Mouse (Mus musculus) liver, embryonic 12.5 days (tissue): ENCODE measurements around the gene Ddr1. TPM values are rescaled to one million over a fixed set of nuclear protein-coding genes. Genes with fewer than 3 reads are reported as not detected.

Source experiments
- ATAC-seq: fragments of 200-750 bp; cut with Nextera tagmentation; 2 replicates; pipeline ENCODE4 v1.8.0; 2017; ENCODE audit warnings: moderate number of reproducible peaks, mild to moderate bottlenecking, moderate library complexity
- H3K27ac ChIP-seq: fragments of 300-500 bp; sonication (generic); 2 replicates; pipeline ENCODE4 v1.5.1; 2016; ENCODE audit warnings: mild to moderate bottlenecking
- H3K27me3 ChIP-seq: fragments of 300-500 bp; sonication (generic); replicated peaks from 2 replicates; pipeline ENCODE4 v1.6.1; 2016; ENCODE audit warnings: mild to moderate bottlenecking, moderate library complexity
- H3K36me3 ChIP-seq: fragments of 300-500 bp; sonication (generic); 2 replicates; pipeline ENCODE4 v1.6.1; 2016; ENCODE audit warnings: mild to moderate bottlenecking, moderate library complexity
- H3K4me1 ChIP-seq: fragments of 300-500 bp; sonication (generic); 2 replicates; pipeline ENCODE4 v1.6.1; 2016
- H3K4me2 ChIP-seq: fragments of 300-500 bp; sonication (generic); 2 replicates; pipeline ENCODE4 v1.6.1; 2016; ENCODE audit warnings: mild to moderate bottlenecking, moderate library complexity
- H3K4me3 ChIP-seq: fragments of 300-500 bp; sonication (generic); 2 replicates; pipeline ENCODE4 v1.5.1; 2016; ENCODE audit warnings: mild to moderate bottlenecking, moderate library complexity
- H3K9ac ChIP-seq: fragments of 300-500 bp; sonication (generic); 2 replicates; pipeline ENCODE4 v1.6.1; 2016; ENCODE audit warnings: mild to moderate bottlenecking, moderate library complexity
- H3K9me3 ChIP-seq: fragments of 300-500 bp; sonication (generic); replicated peaks from 2 replicates; pipeline ENCODE4 v1.6.1; 2016; ENCODE audit warnings: mild to moderate bottlenecking, moderate library complexity
- WGBS: fragments of 180-500 bp; shearing (Covaris S2); methylation state at CpG from one replicate; pipeline ENCODE4 v1.1.7; 2016; ENCODE audit not compliant: insufficient replicate concordance; 5-methylcytosine and 5-hydroxymethylcytosine counted together
- polyA plus RNA-seq: library from polyadenylated mRNA; unstranded; fragments of >200 nt; fragmentation: Nextera tagmentation; extraction: Ambion mirVana; gene quantifications from 2 replicates; pipeline ENCODE4 v1.2.1, GENCODE M21; 2016

The Ddr1 gene
- polyA plus RNA-seq, 1 experiment from 2014 or later: 6.1 TPM

- no peak overlapping the region for H3K4me2 ChIP-seq
- H3K4me1 ChIP-seq: no peaks in the 10 kb centered on the region
- H3K9ac ChIP-seq: no peak overlapping the region
- H3K9me3 ChIP-seq: no peaks in the 10 kb centered on the region
- ATAC-seq: no peak
- H3K36me3 ChIP-seq: 0 out of 2 replicates have a peak, but pooled peaks cover 2% of the 10 kb centered on the region
- H3K27me3 ChIP-seq: peaks cover 44% of the 10 kb centered on the region
- WGBS: 51% methylated on average over 9 of the region's 9 CpGs
- no peak overlapping the region for H3K27ac ChIP-seq
- H3K4me3 ChIP-seq: no peak overlapping the region
Observed at GRCm38 (mm10) chr17:35685061-35685460, 19.4 kb downstream of the Ddr1 start.

- H3K27me3 ChIP-seq: peaks cover 38% of the 10 kb centered on the region
- no peak overlapping the region for H3K27ac ChIP-seq
- no peaks in the 10 kb centered on the region for H3K9me3 ChIP-seq
- H3K4me1 ChIP-seq: no peaks in the 10 kb centered on the region
- H3K36me3 ChIP-seq: no peaks in the 10 kb centered on the region
- no peak overlapping the region for H3K4me3 ChIP-seq
- ATAC-seq: no peak
- 74% methylated on average over 13 of the region's 13 CpGs for WGBS
- H3K9ac ChIP-seq: no peak overlapping the region
- no peak overlapping the region for H3K4me2 ChIP-seq
Observed at GRCm38 (mm10) chr17:35681986-35682385, 22.4 kb downstream of the Ddr1 start.

GRCm38 (mm10) chr17:35680591-35680990, 23.8 kb downstream of the Ddr1 start:
- ATAC-seq: no peak
- no peaks in the 10 kb centered on the region for H3K36me3 ChIP-seq

GRCm38 (mm10) chr17:35673416-35674035, 30.9 kb downstream of the Ddr1 start, which contains the start of gene Gtf2h4:
TSS of gene Gtf2h4 (minus strand) at chr17:35673739.
- Histone ChIP-seq H3K4me3 (peak within 1 kb of the TSS; percentile 83), H3K4me1 (peaks cover 18% of the 10 kb centered on the region), H3K27ac (peak within 1 kb of the TSS; percentile 51; the same call in 1 of the 2 replicates), H3K4me2 (peak within 1 kb of the TSS; percentile 83), H3K36me3 (peaks cover 25% of the 10 kb centered on the region), H3K9ac (peak within 1 kb of the TSS; percentile 86), H3K27me3 (no peaks in the 10 kb centered on the region), H3K9me3 (no peaks in the 10 kb centered on the region)
- 1% methylated on average over 23 of the region's 23 CpGs for WGBS
- ATAC-seq: peak; percentile 96

More at GRCm38 (mm10) chr17:35680591-35680990, 23.8 kb downstream of the Ddr1 start:
- Histone ChIP-seq H3K27ac (no peak overlapping the region), H3K4me1 (no peaks in the 10 kb centered on the region), H3K4me2 (no peak overlapping the region), H3K27me3 (peaks cover 24% of the 10 kb centered on the region), H3K9ac (no peak overlapping the region), H3K9me3 (no peaks in the 10 kb centered on the region), H3K4me3 (no peak overlapping the region)
- WGBS: 56% methylated on average over 6 of the region's 6 CpGs

- no peak overlapping the region for H3K27ac ChIP-seq
- H3K9ac ChIP-seq: peak overlapping the region; percentile 86; the same call in 1 of the 2 replicates
- no peak for ATAC-seq
- peak overlapping the region; percentile 83 for H3K4me2 ChIP-seq
- H3K4me1 ChIP-seq: peaks cover 26% of the 10 kb centered on the region
- peaks cover 25% of the 10 kb centered on the region for H3K36me3 ChIP-seq
- H3K27me3 ChIP-seq: no peaks in the 10 kb centered on the region
- WGBS: 80% methylated on average over 6 of the region's 6 CpGs
- no peaks in the 10 kb centered on the region for H3K9me3 ChIP-seq
- H3K4me3 ChIP-seq: peak overlapping the region; percentile 83
Observed at GRCm38 (mm10) chr17:35672527-35672926, 31.9 kb downstream of the Ddr1 start.

GRCm38 (mm10) chr17:35671846-35672245, 32.6 kb downstream of the Ddr1 start:
- Histone ChIP-seq H3K4me1 (peaks cover 28% of the 10 kb centered on the region), H3K9ac (no peak overlapping the region), H3K4me2 (no peak overlapping the region), H3K27me3 (no peaks in the 10 kb centered on the region), H3K9me3 (no peaks in the 10 kb centered on the region), H3K27ac (no peak overlapping the region), H3K36me3 (peaks cover 25% of the 10 kb centered on the region), H3K4me3 (no peak overlapping the region)
- ATAC-seq: no peak
- WGBS: 93% methylated on average over 6 of the region's 6 CpGs

GRCm38 (mm10) chr17:35669731-35670130, 34.7 kb downstream of the Ddr1 start:
- Histone ChIP-seq H3K9me3 (no peaks in the 10 kb centered on the region), H3K9ac (no peak overlapping the region), H3K4me2 (no peak overlapping the region), H3K27me3 (no peaks in the 10 kb centered on the region), H3K4me1 (peaks cover 39% of the 10 kb centered on the region), H3K27ac (no peak overlapping the region), H3K4me3 (no peak overlapping the region), H3K36me3 (peaks cover 34% of the 10 kb centered on the region)
- no peak for ATAC-seq
- 87% methylated on average over 9 of the region's 9 CpGs for WGBS

GRCm38 (mm10) chr17:35667334-35668065, 36.9 kb downstream of the Ddr1 start, which contains the start of gene Vars2:
TSS of gene Vars2 (minus strand) at chr17:35667592.
- H3K4me3 ChIP-seq: peak within 1 kb of the TSS; percentile 78
- no peaks in the 10 kb centered on the region for H3K9me3 ChIP-seq
- H3K27ac ChIP-seq: peak within 1 kb of the TSS; percentile 69
- WGBS: under 1% methylated on average over 61 of the region's 61 CpGs
- H3K4me2 ChIP-seq: peak within 1 kb of the TSS; percentile 93
- ATAC-seq: peak; percentile 85
- no peaks in the 10 kb centered on the region for H3K27me3 ChIP-seq
- H3K36me3 ChIP-seq: peaks cover 54% of the 10 kb centered on the region
- H3K9ac ChIP-seq: peak within 1 kb of the TSS; percentile 86
- peaks cover 24% of the 10 kb centered on the region for H3K4me1 ChIP-seq

- no peaks in the 10 kb centered on the region for H3K9me3 ChIP-seq
- WGBS: 8% methylated on average over 13 of the region's 13 CpGs
- peak overlapping the region; percentile 86 for H3K9ac ChIP-seq
- ATAC-seq: peak; percentile 31
- H3K27me3 ChIP-seq: no peaks in the 10 kb centered on the region
- H3K4me2 ChIP-seq: peak overlapping the region; percentile 93
- H3K36me3 ChIP-seq: peaks cover 57% of the 10 kb centered on the region
- H3K27ac ChIP-seq: peak overlapping the region; percentile 68
- peaks cover 21% of the 10 kb centered on the region for H3K4me1 ChIP-seq
- H3K4me3 ChIP-seq: peak overlapping the region; percentile 78
Observed at GRCm38 (mm10) chr17:35666851-35667256, 37.6 kb downstream of the Ddr1 start.

- no peaks in the 10 kb centered on the region for H3K27me3 ChIP-seq
- H3K4me1 ChIP-seq: peaks cover 21% of the 10 kb centered on the region
- H3K36me3 ChIP-seq: peaks cover 63% of the 10 kb centered on the region
- H3K27ac ChIP-seq: no peak overlapping the region
- 71% methylated on average over 17 of the region's 17 CpGs for WGBS
- no peak overlapping the region for H3K9ac ChIP-seq
- H3K9me3 ChIP-seq: no peaks in the 10 kb centered on the region
- peak overlapping the region; percentile 93 for H3K4me2 ChIP-seq
- no peak for ATAC-seq
- no peak overlapping the region; the same call in 1 of the 2 replicates for H3K4me3 ChIP-seq
Observed at GRCm38 (mm10) chr17:35665957-35666515, 38.4 kb downstream of the Ddr1 start.

- Histone ChIP-seq H3K36me3 (peaks cover 35% of the 10 kb centered on the region), H3K9me3 (no peaks in the 10 kb centered on the region), H3K4me1 (no peaks in the 10 kb centered on the region), H3K9ac (no peak overlapping the region), H3K4me2 (no peak overlapping the region), H3K27me3 (0 out of 2 replicates have a peak, but pooled peaks cover 13% of the 10 kb centered on the region), H3K4me3 (no peak overlapping the region), H3K27ac (no peak overlapping the region)
- no peak for ATAC-seq
- 67% methylated on average over 2 of the region's 2 CpGs for WGBS
Observed at GRCm38 (mm10) chr17:35653086-35653485, 51.3 kb downstream of the Ddr1 start.

GRCm38 (mm10) chr17:35649429-35649828, 55.0 kb downstream of the Ddr1 start:
- no peak for ATAC-seq
- no peaks in the 10 kb centered on the region for H3K4me1 ChIP-seq
- H3K27me3 ChIP-seq: peaks cover 26% of the 10 kb centered on the region; the same call in 1 of the 2 replicates
- no peak overlapping the region for H3K9ac ChIP-seq
- H3K36me3 ChIP-seq: no peaks in the 10 kb centered on the region
- WGBS: 51% methylated on average over 2 of the region's 2 CpGs
- no peak overlapping the region for H3K4me3 ChIP-seq
- no peak overlapping the region for H3K27ac ChIP-seq
- H3K4me2 ChIP-seq: no peak overlapping the region
- no peaks in the 10 kb centered on the region for H3K9me3 ChIP-seq
